Mouse (Mus musculus): ENCODE measurements around the gene Tlr4. TPM values are rescaled to one million over a fixed set of nuclear protein-coding genes. Genes with fewer than 3 reads are reported as not detected.

The Tlr4 gene
- polyA plus RNA-seq, 1 experiment from 2014 or later: 2.0 TPM

GRCm38 (mm10) chr4:66881496-66881895 is 54.1 kb downstream of the Tlr4 start:
- Histone ChIP-seq H3K27ac (ENCODE audit: low read depth) (no peak overlapping the region), H3K36me3 (replicated peaks; ENCODE audit: insufficient read depth, low read length) (no peaks in the 10 kb centered on the region), H3K4me3 (ENCODE audit: low read depth, low read length) (no peak overlapping the region), H3K27me3 (ENCODE audit: insufficient read depth, low read length) (no peaks in the 10 kb centered on the region), H3K4me2 (ENCODE audit: low read depth, low read length) (no peak overlapping the region), H3K4me1 (ENCODE audit: insufficient read depth) (no peaks in the 10 kb centered on the region), H3K9ac (replicated peaks) (no peak overlapping the region), H3K9me3 (ENCODE audit: low read length) (no peaks in the 10 kb centered on the region)
- ATAC-seq (no peak), DNase-seq (no peak)
- 86% methylated on average over 1 of the region's 1 CpGs for WGBS (ENCODE audit: insufficient replicate concordance)
- TF ChIP-seq EP300 (IDR thresholded peaks at IDR 0.05; ENCODE audit: low read depth): no peak
- no peak for TF ChIP-seq CTCF (IDR thresholded peaks at IDR 0.05; ENCODE audit: low read depth)

- H3K9me3 ChIP-seq (ENCODE audit: low read length): no peaks in the 10 kb centered on the region
- H3K4me3 ChIP-seq (ENCODE audit: low read depth, low read length): no peak overlapping the region
- H3K4me2 ChIP-seq (ENCODE audit: low read depth, low read length): no peak overlapping the region
- no peak overlapping the region for H3K27ac ChIP-seq (ENCODE audit: low read depth)
- DNase-seq: no peak
- H3K4me1 ChIP-seq (ENCODE audit: insufficient read depth): no peaks in the 10 kb centered on the region
- no peak for TF ChIP-seq CTCF (IDR thresholded peaks at IDR 0.05; ENCODE audit: low read depth)
- no peak for TF ChIP-seq EP300 (IDR thresholded peaks at IDR 0.05; ENCODE audit: low read depth)
- ATAC-seq: peak; percentile 56
- no peaks in the 10 kb centered on the region for H3K36me3 ChIP-seq (replicated peaks; ENCODE audit: insufficient read depth, low read length)
- 55% methylated on average over 5 of the region's 5 CpGs for whole genome bisulfite sequencing (ENCODE audit: insufficient replicate concordance)
- H3K27me3 ChIP-seq (ENCODE audit: insufficient read depth, low read length): no peaks in the 10 kb centered on the region
- no peak overlapping the region for H3K9ac ChIP-seq (replicated peaks)
Measured at GRCm38 (mm10) chr4:66883264-66883663, 55.9 kb downstream of the Tlr4 start.

- H3K4me2 ChIP-seq (ENCODE audit: low read depth, low read length): no peak overlapping the region
- no peak for DNase-seq
- 27% methylated on average over 2 of the region's 2 CpGs for WGBS (ENCODE audit: insufficient replicate concordance)
- H3K36me3 ChIP-seq (replicated peaks; ENCODE audit: insufficient read depth, low read length): no peaks in the 10 kb centered on the region
- no peak overlapping the region for H3K27ac ChIP-seq (ENCODE audit: low read depth)
- no peaks in the 10 kb centered on the region for H3K27me3 ChIP-seq (ENCODE audit: insufficient read depth, low read length)
- no peak overlapping the region for H3K4me3 ChIP-seq (ENCODE audit: low read depth, low read length)
- H3K4me1 ChIP-seq (ENCODE audit: insufficient read depth): no peaks in the 10 kb centered on the region
- ATAC-seq: no peak
- no peaks in the 10 kb centered on the region for H3K9me3 ChIP-seq (ENCODE audit: low read length)
- TF ChIP-seq EP300 (IDR thresholded peaks at IDR 0.05; ENCODE audit: low read depth): no peak
- no peak for TF ChIP-seq CTCF (IDR thresholded peaks at IDR 0.05; ENCODE audit: low read depth)
- H3K9ac ChIP-seq (replicated peaks): no peak overlapping the region
Measured at GRCm38 (mm10) chr4:66894547-66894946, 67.2 kb downstream of the Tlr4 start.

GRCm38 (mm10) chr4:66894981-66895380 is 67.6 kb downstream of the Tlr4 start:
- Histone ChIP-seq H3K4me2 (ENCODE audit: low read depth, low read length) (no peak overlapping the region), H3K9me3 (ENCODE audit: low read length) (no peaks in the 10 kb centered on the region), H3K36me3 (replicated peaks; ENCODE audit: insufficient read depth, low read length) (no peaks in the 10 kb centered on the region), H3K9ac (replicated peaks) (no peak overlapping the region), H3K4me3 (ENCODE audit: low read depth, low read length) (no peak overlapping the region), H3K4me1 (ENCODE audit: insufficient read depth) (no peaks in the 10 kb centered on the region), H3K27ac (ENCODE audit: low read depth) (no peak overlapping the region), H3K27me3 (ENCODE audit: insufficient read depth, low read length) (no peaks in the 10 kb centered on the region)
- TF ChIP-seq EP300 (IDR thresholded peaks at IDR 0.05; ENCODE audit: low read depth) (no peak), CTCF (IDR thresholded peaks at IDR 0.05; ENCODE audit: low read depth) (no peak)
- ATAC-seq: no peak
- DNase-seq: no peak
- WGBS (ENCODE audit: insufficient replicate concordance): 74% methylated on average over 7 of the region's 7 CpGs

GRCm38 (mm10) chr4:66900126-66900525 is 72.7 kb downstream of the Tlr4 start:
- Histone ChIP-seq H3K4me2 (ENCODE audit: low read depth, low read length) (no peak overlapping the region), H3K9ac (replicated peaks) (no peak overlapping the region), H3K4me1 (ENCODE audit: insufficient read depth) (no peaks in the 10 kb centered on the region), H3K27ac (ENCODE audit: low read depth) (no peak overlapping the region), H3K36me3 (replicated peaks; ENCODE audit: insufficient read depth, low read length) (no peaks in the 10 kb centered on the region), H3K9me3 (ENCODE audit: low read length) (no peaks in the 10 kb centered on the region), H3K27me3 (ENCODE audit: insufficient read depth, low read length) (no peaks in the 10 kb centered on the region), H3K4me3 (ENCODE audit: low read depth, low read length) (no peak overlapping the region)
- DNase-seq (no peak), ATAC-seq (no peak)
- no peak for TF ChIP-seq EP300 (IDR thresholded peaks at IDR 0.05; ENCODE audit: low read depth)
- no peak for TF ChIP-seq CTCF (IDR thresholded peaks at IDR 0.05; ENCODE audit: low read depth)

GRCm38 (mm10) chr4:66901498-66901897 is 74.1 kb downstream of the Tlr4 start:
- H3K4me1 ChIP-seq (ENCODE audit: insufficient read depth): no peaks in the 10 kb centered on the region
- ATAC-seq: no peak
- no peak for DNase-seq
- no peaks in the 10 kb centered on the region for H3K27me3 ChIP-seq (ENCODE audit: insufficient read depth, low read length)
- TF ChIP-seq CTCF (IDR thresholded peaks at IDR 0.05; ENCODE audit: low read depth): no peak
- no peak for TF ChIP-seq EP300 (IDR thresholded peaks at IDR 0.05; ENCODE audit: low read depth)
- no peak overlapping the region for H3K9ac ChIP-seq (replicated peaks)
- no peaks in the 10 kb centered on the region for H3K36me3 ChIP-seq (replicated peaks; ENCODE audit: insufficient read depth, low read length)
- no peaks in the 10 kb centered on the region for H3K9me3 ChIP-seq (ENCODE audit: low read length)
- no peak overlapping the region for H3K4me2 ChIP-seq (ENCODE audit: low read depth, low read length)
- H3K27ac ChIP-seq (ENCODE audit: low read depth): no peak overlapping the region
- H3K4me3 ChIP-seq (ENCODE audit: low read depth, low read length): no peak overlapping the region

- no peak overlapping the region for H3K4me3 ChIP-seq (ENCODE audit: low read depth, low read length)
- DNase-seq: no peak
- H3K9me3 ChIP-seq (ENCODE audit: low read length): no peaks in the 10 kb centered on the region
- no peaks in the 10 kb centered on the region for H3K4me1 ChIP-seq (ENCODE audit: insufficient read depth)
- no peak overlapping the region for H3K27ac ChIP-seq (ENCODE audit: low read depth)
- ATAC-seq: no peak
- no peaks in the 10 kb centered on the region for H3K27me3 ChIP-seq (ENCODE audit: insufficient read depth, low read length)
- H3K36me3 ChIP-seq (replicated peaks; ENCODE audit: insufficient read depth, low read length): no peaks in the 10 kb centered on the region
- TF ChIP-seq EP300 (IDR thresholded peaks at IDR 0.05; ENCODE audit: low read depth): no peak
- TF ChIP-seq CTCF (IDR thresholded peaks at IDR 0.05; ENCODE audit: low read depth): no peak
- H3K4me2 ChIP-seq (ENCODE audit: low read depth, low read length): no peak overlapping the region
- H3K9ac ChIP-seq (replicated peaks): no peak overlapping the region
Measured at GRCm38 (mm10) chr4:66908376-66908775, 81.0 kb downstream of the Tlr4 start.
